Mouse (Mus musculus) heart, embryonic 11.5 days (tissue): ENCODE measurements around the gene Mpv17l2. TPM values are rescaled to one million over a fixed set of nuclear protein-coding genes. Genes with fewer than 3 reads are reported as not detected.
A peak's percentile ranks its signal among the peaks of the same experiment; 100 is the strongest.

Experiments
- ATAC-seq: fragments of 200-750 bp; cut with Nextera tagmentation; replicated peaks from 2 replicates; pipeline ENCODE4 v1.8.0; 2017; ENCODE audit warnings: moderate library complexity; ENCODE audit not compliant: insufficient number of reproducible peaks, low FRiP score, low TSS enrichment
- H3K27ac ChIP-seq: fragments of 300-500 bp; sonication (generic); 2 replicates; pipeline ENCODE4 v1.5.1; 2014; ENCODE audit warnings: mild to moderate bottlenecking, low read depth, low read length
- H3K27me3 ChIP-seq: fragments of 300-500 bp; sonication (generic); 2 replicates; pipeline ENCODE4 v1.6.1; 2014; ENCODE audit warnings: mild to moderate bottlenecking, low read length, mixed read lengths; ENCODE audit not compliant: control insufficient read depth, insufficient read depth
- H3K36me3 ChIP-seq: fragments of 300-500 bp; sonication (generic); 2 replicates; pipeline ENCODE4 v1.6.1; 2014; ENCODE audit warnings: mild to moderate bottlenecking, low read length, moderate library complexity, mixed read lengths; ENCODE audit not compliant: control insufficient read depth, insufficient read depth
- H3K4me1 ChIP-seq: fragments of 300-500 bp; sonication (generic); 2 replicates; pipeline ENCODE4 v1.6.1; 2014; ENCODE audit warnings: low read length; ENCODE audit not compliant: control insufficient read depth, insufficient read depth
- H3K4me2 ChIP-seq: fragments of 300-500 bp; sonication (generic); 2 replicates; pipeline ENCODE4 v1.6.1; 2014; ENCODE audit warnings: mild to moderate bottlenecking, moderate library complexity
- H3K4me3 ChIP-seq: fragments of 300-500 bp; sonication (generic); 2 replicates; pipeline ENCODE4 v1.5.1; 2014; ENCODE audit warnings: low read depth, low read length
- H3K9ac ChIP-seq: fragments of 300-500 bp; sonication (generic); 2 replicates; pipeline ENCODE4 v1.6.1; 2014; ENCODE audit warnings: mild to moderate bottlenecking, low read depth, low read length, moderate library complexity
- H3K9me3 ChIP-seq: fragments of 300-500 bp; sonication (generic); replicated peaks from 2 replicates; pipeline ENCODE4 v1.6.1; 2016; ENCODE audit warnings: low read length; ENCODE audit not compliant: control insufficient read depth
- WGBS: fragments of 180-500 bp; shearing (Covaris S2); extraction: QIAGEN DNeasy Blood & Tissue Kit; methylation state at CpG from one replicate; pipeline ENCODE4 v1.1.7; 2014; ENCODE audit not compliant: insufficient replicate concordance; 5-methylcytosine and 5-hydroxymethylcytosine counted together
- polyA plus RNA-seq: library from polyadenylated mRNA; unstranded; fragments of >200 nt; fragmentation: Nextera tagmentation; extraction: Ambion mirVana; gene quantifications from 2 replicates; pipeline ENCODE4 v1.2.1, GENCODE M21; 2014

Gene Mpv17l2
- polyA plus RNA-seq, 1 experiment from 2014 or later, result 42.5 TPM

- Histone ChIP-seq H3K4me3 (no peak overlapping the region), H3K27ac (no peak overlapping the region), H3K36me3 (no peaks in the 10 kb centered on the region), H3K4me2 (no peak overlapping the region), H3K9ac (no peak overlapping the region), H3K4me1 (peaks cover 21% of the 10 kb centered on the region), H3K9me3 (no peaks in the 10 kb centered on the region), H3K27me3 (peaks cover 88% of the 10 kb centered on the region)
- 60% methylated on average over 9 of the region's 9 CpGs for WGBS
- ATAC-seq, result no peak
Observed at GRCm38 (mm10) chr8:70746676-70747075, 14.1 kb downstream of the Mpv17l2 start.

GRCm38 (mm10) chr8:70745691-70746220 is 15.0 kb downstream of the Mpv17l2 start:
- H3K4me3 ChIP-seq, result no peak overlapping the region

GRCm38 (mm10) chr8:70744806-70745205 is 15.9 kb downstream of the Mpv17l2 start:
- ATAC-seq, result no peak
- Histone ChIP-seq H3K4me1 (peaks cover 25% of the 10 kb centered on the region), H3K36me3 (no peaks in the 10 kb centered on the region), H3K27ac (no peak overlapping the region), H3K27me3 (peaks cover 82% of the 10 kb centered on the region), H3K4me2 (no peak overlapping the region), H3K9ac (no peak overlapping the region), H3K4me3 (no peak overlapping the region), H3K9me3 (no peaks in the 10 kb centered on the region)
- 48% methylated on average over 11 of the region's 11 CpGs for WGBS

More at GRCm38 (mm10) chr8:70745691-70746220, 15.0 kb downstream of the Mpv17l2 start:
- peaks cover 88% of the 10 kb centered on the region for H3K27me3 ChIP-seq
- H3K27ac ChIP-seq, result no peak overlapping the region
- no peak for ATAC-seq
- H3K9ac ChIP-seq, result no peak overlapping the region
- WGBS, result 51% methylated on average over 19 of the region's 19 CpGs
- peaks cover 25% of the 10 kb centered on the region for H3K4me1 ChIP-seq
- H3K4me2 ChIP-seq, result no peak overlapping the region
- no peaks in the 10 kb centered on the region for H3K36me3 ChIP-seq
- no peaks in the 10 kb centered on the region for H3K9me3 ChIP-seq

GRCm38 (mm10) chr8:70743656-70744590 is 16.8 kb downstream of the Mpv17l2 start:
- Histone ChIP-seq H3K36me3 (no peaks in the 10 kb centered on the region), H3K4me2 (peak overlapping the region; percentile 49), H3K4me3 (peak overlapping the region; percentile 31), H3K27ac (no peak overlapping the region), H3K27me3 (peaks cover 73% of the 10 kb centered on the region), H3K9ac (no peak overlapping the region; the same call in 1 of the 2 replicates), H3K4me1 (peaks cover 25% of the 10 kb centered on the region), H3K9me3 (no peaks in the 10 kb centered on the region)
- ATAC-seq, result no peak
- WGBS, result 5% methylated on average over 48 of the region's 48 CpGs

GRCm38 (mm10) chr8:70742981-70743655 is 17.6 kb downstream of the Mpv17l2 start:
- ATAC-seq, result no peak
- Histone ChIP-seq H3K27ac (no peak overlapping the region), H3K9ac (peak overlapping the region; percentile 18; the same call in 1 of the 2 replicates), H3K9me3 (no peaks in the 10 kb centered on the region), H3K27me3 (peaks cover 65% of the 10 kb centered on the region), H3K36me3 (no peaks in the 10 kb centered on the region), H3K4me2 (peak overlapping the region; percentile 49), H3K4me3 (peak overlapping the region; percentile 31), H3K4me1 (peaks cover 25% of the 10 kb centered on the region)
- 3% methylated on average over 38 of the region's 38 CpGs for WGBS

- Histone ChIP-seq H3K27ac (no peak overlapping the region), H3K36me3 (no peaks in the 10 kb centered on the region), H3K4me3 (no peak overlapping the region), H3K27me3 (peaks cover 57% of the 10 kb centered on the region), H3K4me2 (no peak overlapping the region), H3K4me1 (peaks cover 25% of the 10 kb centered on the region), H3K9ac (no peak overlapping the region), H3K9me3 (no peaks in the 10 kb centered on the region)
- no peak; the same call in 1 of the 2 replicates for ATAC-seq
- WGBS, result 28% methylated on average over 11 of the region's 11 CpGs
Observed at GRCm38 (mm10) chr8:70742176-70742575, 18.6 kb downstream of the Mpv17l2 start.

- 45% methylated on average over 5 of the region's 5 CpGs for WGBS
- Histone ChIP-seq H3K9me3 (no peaks in the 10 kb centered on the region), H3K27me3 (peaks cover 54% of the 10 kb centered on the region), H3K4me3 (no peak overlapping the region), H3K9ac (no peak overlapping the region), H3K27ac (no peak overlapping the region), H3K36me3 (no peaks in the 10 kb centered on the region), H3K4me2 (no peak overlapping the region), H3K4me1 (peaks cover 25% of the 10 kb centered on the region)
- no peak for ATAC-seq
Observed at GRCm38 (mm10) chr8:70741661-70742060, 19.1 kb downstream of the Mpv17l2 start.

- no peaks in the 10 kb centered on the region for H3K36me3 ChIP-seq
- H3K9me3 ChIP-seq, result no peaks in the 10 kb centered on the region
- H3K4me3 ChIP-seq, result no peak overlapping the region
- no peak overlapping the region for H3K4me2 ChIP-seq
- no peak overlapping the region for H3K27ac ChIP-seq
- H3K27me3 ChIP-seq, result peaks cover 24% of the 10 kb centered on the region
- peaks cover 20% of the 10 kb centered on the region for H3K4me1 ChIP-seq
- no peak overlapping the region for H3K9ac ChIP-seq
- ATAC-seq, result no peak
- WGBS, result 51% methylated on average over 3 of the region's 3 CpGs
Observed at GRCm38 (mm10) chr8:70738211-70738610, 22.5 kb downstream of the Mpv17l2 start.
